Mouse (Mus musculus) urinary bladder, postnatal 36 days (tissue): Measurements from ENCODE around the gene Tspan9.

Source experiments
- DNase-seq, 2 experiments: peaks; one replicate each; pipeline ENCODE4 v3.0.0; 2022; ENCODE audit warnings: low spot score in 2 of 2, mixed read lengths in 1 of 2

Gene Tspan9

GRCm38 (mm10) chr6:128020053-128020452 lies 123.3 kb downstream of the Tspan9 start:
- no peak for DNase-seq

- DNase-seq: no peak
Measured at GRCm38 (mm10) chr6:128019119-128019518, 124.3 kb downstream of the Tspan9 start.

- no peak for DNase-seq
Measured at GRCm38 (mm10) chr6:128015304-128015703, 128.1 kb downstream of the Tspan9 start.

- DNase-seq: no peak
Measured at GRCm38 (mm10) chr6:128011781-128012180, 131.6 kb downstream of the Tspan9 start.

GRCm38 (mm10) chr6:128011071-128011477 lies 132.3 kb downstream of the Tspan9 start:
- no peak for DNase-seq

GRCm38 (mm10) chr6:128010135-128010971 lies 133.0 kb downstream of the Tspan9 start:
- DNase-seq: no peak

GRCm38 (mm10) chr6:128007982-128008562 lies 135.3 kb downstream of the Tspan9 start:
- DNase-seq: no peak

GRCm38 (mm10) chr6:128007241-128007701 lies 136.1 kb downstream of the Tspan9 start:
- no peak for DNase-seq

GRCm38 (mm10) chr6:128006156-128006555 lies 137.2 kb downstream of the Tspan9 start:
- DNase-seq: no peak

GRCm38 (mm10) chr6:128004544-128004943 lies 138.8 kb downstream of the Tspan9 start:
- no peak for DNase-seq

- DNase-seq: no peak
Measured at GRCm38 (mm10) chr6:128003542-128003941, 139.9 kb downstream of the Tspan9 start.

- DNase-seq: no peak
Measured at GRCm38 (mm10) chr6:128002667-128003066, 140.7 kb downstream of the Tspan9 start.

- DNase-seq: no peak
Measured at GRCm38 (mm10) chr6:128002104-128002503, 141.3 kb downstream of the Tspan9 start.

GRCm38 (mm10) chr6:128001587-128001986 lies 141.8 kb downstream of the Tspan9 start:
- DNase-seq: no peak

- DNase-seq: no peak
Measured at GRCm38 (mm10) chr6:128000777-128001176, 142.6 kb downstream of the Tspan9 start.

GRCm38 (mm10) chr6:127999118-127999517 lies 144.3 kb downstream of the Tspan9 start:
- no peak for DNase-seq

- DNase-seq: no peak
Measured at GRCm38 (mm10) chr6:127996928-127997327, 146.5 kb downstream of the Tspan9 start.

GRCm38 (mm10) chr6:127992993-127993392 lies 150.4 kb downstream of the Tspan9 start:
- no peak for DNase-seq

- peak in 1 of 2 experiments; percentile 23 for DNase-seq
Measured at GRCm38 (mm10) chr6:127991509-127992176, 151.8 kb downstream of the Tspan9 start.

- DNase-seq: peak; percentile 53 to 76
Measured at GRCm38 (mm10) chr6:127989624-127990212, 153.7 kb downstream of the Tspan9 start.

GRCm38 (mm10) chr6:127988944-127989494 lies 154.4 kb downstream of the Tspan9 start:
- DNase-seq: no peak

- DNase-seq: no peak
Measured at GRCm38 (mm10) chr6:127987374-127987773, 156.0 kb downstream of the Tspan9 start.
